Mouse (Mus musculus): ENCODE measurements around the gene Rab1b.
"Not testable (repeated sequence)": the region's sequence is repeated elsewhere in the genome, so short reads cannot be mapped to it uniquely, and the experiment has no call there.

Rab1b gene

GRCm38 (mm10) chr19:5097521-5098362, 9.1 kb downstream of the Rab1b start:
- DNase-seq (ENCODE audit: inconsistent ontology term): no peak

- DNase-seq (ENCODE audit: inconsistent ontology term): no peak
Observed at GRCm38 (mm10) chr19:5095887-5096474, 10.9 kb downstream of the Rab1b start.

- DNase-seq (ENCODE audit: inconsistent ontology term): no peak
Observed at GRCm38 (mm10) chr19:5094746-5095417, 12.0 kb downstream of the Rab1b start.

- DNase-seq (ENCODE audit: inconsistent ontology term): peak; percentile 93
Observed at GRCm38 (mm10) chr19:5094243-5094632, 12.6 kb downstream of the Rab1b start.

- DNase-seq (ENCODE audit: inconsistent ontology term): no peak
Observed at GRCm38 (mm10) chr19:5093481-5094242, 13.2 kb downstream of the Rab1b start.

- no peak for DNase-seq (ENCODE audit: inconsistent ontology term)
Observed at GRCm38 (mm10) chr19:5092083-5092482, 14.8 kb downstream of the Rab1b start.

GRCm38 (mm10) chr19:5089324-5089723, 17.5 kb downstream of the Rab1b start:
- DNase-seq (ENCODE audit: inconsistent ontology term): no peak

GRCm38 (mm10) chr19:5087884-5088728, 18.8 kb downstream of the Rab1b start, which contains the start of gene Yif1a:
Gene Yif1a (plus strand): TSS chr19:5088538.
- peak; percentile 98 for DNase-seq (ENCODE audit: inconsistent ontology term)

GRCm38 (mm10) chr19:5086533-5086932, 20.3 kb downstream of the Rab1b start:
- DNase-seq (ENCODE audit: inconsistent ontology term): not testable (repeated sequence)

GRCm38 (mm10) chr19:5085145-5085863, 21.6 kb downstream of the Rab1b start, which contains the start of gene Tmem151a:
Gene Tmem151a (minus strand): TSS chr19:5085531.
- DNase-seq (ENCODE audit: inconsistent ontology term): peak; percentile 56

- no peak for DNase-seq (ENCODE audit: inconsistent ontology term)
Observed at GRCm38 (mm10) chr19:5084834-5085144, 22.1 kb downstream of the Rab1b start.

- DNase-seq (ENCODE audit: inconsistent ontology term): no peak
Observed at GRCm38 (mm10) chr19:5083961-5084833, 22.7 kb downstream of the Rab1b start.

- DNase-seq (ENCODE audit: inconsistent ontology term): no peak
Observed at GRCm38 (mm10) chr19:5082596-5082995, 24.3 kb downstream of the Rab1b start.

- no peak for DNase-seq (ENCODE audit: inconsistent ontology term)
Observed at GRCm38 (mm10) chr19:5082005-5082404, 24.9 kb downstream of the Rab1b start.

- no peak for DNase-seq (ENCODE audit: inconsistent ontology term)
Observed at GRCm38 (mm10) chr19:5079279-5079678, 27.6 kb downstream of the Rab1b start.

GRCm38 (mm10) chr19:5073518-5073917, 33.4 kb downstream of the Rab1b start:
- no peak for DNase-seq (ENCODE audit: inconsistent ontology term)

- peak; percentile 55 for DNase-seq (ENCODE audit: inconsistent ontology term)
Observed at GRCm38 (mm10) chr19:5073028-5073427, 33.8 kb downstream of the Rab1b start.

GRCm38 (mm10) chr19:5072389-5073019, 34.4 kb downstream of the Rab1b start:
- no peak for DNase-seq (ENCODE audit: inconsistent ontology term)
